Mouse (Mus musculus) liver, embryonic 16.5 days (tissue): ENCODE data around the gene Slc6a5. TPM values are rescaled to one million over a fixed set of nuclear protein-coding genes. Genes with fewer than 3 reads are reported as not detected.
"Not testable (repeated sequence)": the region's sequence is repeated elsewhere in the genome, so short reads cannot be mapped to it uniquely, and the experiment has no call there.

Source experiments
- ATAC-seq: fragments of 200-750 bp; cut with Nextera tagmentation; 2 replicates; pipeline ENCODE4 v1.8.0; 2017; ENCODE audit warnings: low read depth, mild to moderate bottlenecking, moderate number of reproducible peaks, moderate library complexity
- H3K27ac ChIP-seq: fragments of 300-500 bp; sonication (generic); 2 replicates; pipeline ENCODE4 v1.5.1; 2014; ENCODE audit warnings: mild to moderate bottlenecking, low read length
- H3K27me3 ChIP-seq: fragments of 300-500 bp; sonication (generic); 2 replicates; pipeline ENCODE4 v1.6.1; 2014; ENCODE audit warnings: low read depth, low read length, mixed read lengths; ENCODE audit not compliant: control insufficient read depth, insufficient read depth
- H3K36me3 ChIP-seq: fragments of 300-500 bp; sonication (generic); 2 replicates; pipeline ENCODE4 v1.6.1; 2014; ENCODE audit warnings: mild to moderate bottlenecking; ENCODE audit not compliant: control insufficient read depth, insufficient read depth
- H3K4me1 ChIP-seq: fragments of 300-500 bp; sonication (generic); 2 replicates; pipeline ENCODE4 v1.6.1; 2014; ENCODE audit warnings: low read depth, low read length, mixed read lengths; ENCODE audit not compliant: control insufficient read depth
- H3K4me2 ChIP-seq: fragments of 300-500 bp; sonication (generic); 2 replicates; pipeline ENCODE4 v1.6.1; 2014; ENCODE audit warnings: low read depth, low read length, mixed read lengths
- H3K4me3 ChIP-seq: fragments of 300-500 bp; sonication (generic); 2 replicates; pipeline ENCODE4 v1.5.1; 2014; ENCODE audit warnings: low read depth, mild to moderate bottlenecking, low read length
- H3K9ac ChIP-seq: fragments of 300-500 bp; sonication (generic); 2 replicates; pipeline ENCODE4 v1.6.1; 2014; ENCODE audit warnings: low read depth, low read length
- H3K9me3 ChIP-seq: fragments of 300-500 bp; sonication (generic); replicated peaks from 2 replicates; pipeline ENCODE4 v1.6.1; 2016; ENCODE audit warnings: low read length; ENCODE audit not compliant: control insufficient read depth
- WGBS: fragments of 180-500 bp; shearing (Covaris S2); extraction: QIAGEN DNeasy Blood & Tissue Kit; methylation state at CpG from one replicate; pipeline ENCODE4 v1.1.7; 2014; ENCODE audit not compliant: insufficient replicate concordance; 5-methylcytosine and 5-hydroxymethylcytosine counted together
- polyA plus RNA-seq: library from polyadenylated mRNA; unstranded; fragments of >200 nt; fragmentation: Nextera tagmentation; extraction: Ambion mirVana; gene quantifications from 2 replicates; pipeline ENCODE4 v1.2.1, GENCODE M21; 2015

The Slc6a5 gene
- polyA plus RNA-seq, 1 experiment from 2014 or later: not detected

GRCm38 (mm10) chr7:49922928-49923327 is 13.0 kb downstream of the Slc6a5 start:
- Histone ChIP-seq H3K36me3 (no peaks in the 10 kb centered on the region), H3K9me3 (0 out of 2 replicates have a peak, but pooled peaks cover 2% of the 10 kb centered on the region), H3K4me2 (0 out of 2 replicates have a peak overlapping the region, but pooled peaks have one; percentile 11), H3K4me1 (no peaks in the 10 kb centered on the region), H3K9ac (no peak overlapping the region), H3K27me3 (no peaks in the 10 kb centered on the region; the same call in 1 of the 2 replicates), H3K27ac (no peak overlapping the region), H3K4me3 (no peak overlapping the region)
- 12% methylated on average over 4 of the region's 4 CpGs for WGBS
- no peak for ATAC-seq

- 1% methylated on average over 13 of the region's 13 CpGs for WGBS
- Histone ChIP-seq H3K4me3 (no peak overlapping the region), H3K36me3 (no peaks in the 10 kb centered on the region), H3K27me3 (no peaks in the 10 kb centered on the region; the same call in 1 of the 2 replicates), H3K4me1 (no peaks in the 10 kb centered on the region), H3K9me3 (0 out of 2 replicates have a peak, but pooled peaks cover 2% of the 10 kb centered on the region), H3K27ac (no peak overlapping the region), H3K9ac (no peak overlapping the region), H3K4me2 (0 out of 2 replicates have a peak overlapping the region, but pooled peaks have one; percentile 11)
- no peak; the same call in 1 of the 2 replicates for ATAC-seq
These were observed 13.4 kb downstream of the Slc6a5 start for GRCm38 (mm10) chr7:49923376-49923775.

DNA sequence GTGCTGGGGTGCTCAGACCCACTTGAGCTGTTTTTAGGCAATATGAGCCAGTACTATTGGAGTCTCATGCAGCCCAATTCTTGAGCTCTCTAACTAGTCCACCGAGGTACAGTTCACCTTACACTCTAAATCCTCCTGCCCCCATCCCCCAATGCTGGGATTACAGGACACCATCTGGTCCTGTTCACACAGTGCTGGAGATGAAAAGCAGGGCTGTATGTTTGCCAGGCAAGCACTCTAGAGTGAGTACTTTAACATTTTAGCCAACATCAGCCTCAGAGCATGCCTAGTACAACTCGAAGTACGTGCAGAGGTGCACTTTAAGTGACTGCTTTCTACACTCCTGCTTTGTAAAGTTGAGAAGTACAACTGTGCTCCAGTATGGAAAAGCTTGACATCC is 18.6 kb downstream of the Slc6a5 start:
- H3K36me3 ChIP-seq: no peaks in the 10 kb centered on the region
- H3K9ac ChIP-seq: no peak overlapping the region
- no peaks in the 10 kb centered on the region for H3K9me3 ChIP-seq
- ATAC-seq: no peak
- no peak overlapping the region for H3K27ac ChIP-seq
- no peak overlapping the region for H3K4me3 ChIP-seq
- H3K4me1 ChIP-seq: no peaks in the 10 kb centered on the region
- H3K4me2 ChIP-seq: no peak overlapping the region
- WGBS: 33% methylated on average over 3 of the region's 3 CpGs
- H3K27me3 ChIP-seq: no peaks in the 10 kb centered on the region

DNA sequence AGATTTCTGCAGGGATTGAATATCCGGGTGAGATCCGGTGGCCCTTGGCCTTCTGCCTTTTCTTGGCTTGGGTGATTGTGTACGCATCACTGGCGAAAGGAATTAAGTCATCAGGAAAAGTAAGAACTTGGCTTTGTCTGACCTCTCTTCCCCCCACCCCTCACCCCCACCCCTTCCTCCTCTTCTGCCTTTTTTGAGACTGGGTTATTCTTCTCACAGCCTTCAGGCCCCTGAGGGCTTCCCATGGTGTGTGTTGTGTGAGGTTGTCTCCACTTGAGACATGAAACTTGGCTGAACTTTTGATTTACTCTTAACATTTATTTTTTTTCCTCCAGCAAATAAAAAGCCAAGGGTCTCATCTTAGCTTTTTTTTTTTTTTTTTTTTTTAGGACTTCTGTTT is 20.1 kb downstream of the Slc6a5 start:
- no peak for ATAC-seq
- 66% methylated on average over 4 of the region's 4 CpGs for WGBS
- no peak overlapping the region for H3K27ac ChIP-seq

DNA sequence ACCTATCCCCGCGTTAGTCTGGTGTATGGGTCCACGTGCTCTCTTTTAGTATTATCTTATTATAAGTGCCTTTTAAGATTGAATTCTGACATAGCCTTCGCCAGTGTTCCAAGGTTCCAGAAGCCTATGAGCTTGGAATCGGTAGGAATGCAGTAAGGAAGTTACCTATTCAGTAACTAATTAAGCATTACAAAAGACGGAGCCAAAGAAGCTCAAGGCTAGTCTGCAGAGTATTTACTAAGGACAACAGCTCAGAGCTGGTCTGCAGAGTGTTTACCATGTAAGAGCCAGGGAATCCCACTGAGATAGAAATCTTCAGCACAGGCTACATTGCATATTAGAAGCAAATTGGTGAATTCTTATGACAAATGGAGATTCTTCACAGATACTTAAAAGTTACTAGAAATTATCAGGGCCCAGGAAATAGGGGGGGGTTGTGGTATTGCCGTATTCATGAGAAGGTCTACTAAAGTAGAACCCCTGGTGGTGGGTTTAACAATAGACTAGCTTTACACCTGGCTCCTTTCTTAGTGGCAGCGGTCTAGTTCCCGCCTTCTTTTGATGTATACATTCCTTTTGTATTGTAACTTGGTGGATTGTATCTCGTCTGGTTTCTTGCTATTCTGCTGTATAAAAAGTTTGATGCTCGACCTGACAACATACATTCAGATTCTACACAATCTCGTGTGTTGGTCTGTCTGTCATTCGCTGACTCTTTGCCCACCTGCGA is 23.6 kb downstream of the Slc6a5 start:
- H3K4me1 ChIP-seq, H3K4me2 ChIP-seq, H3K36me3 ChIP-seq, H3K27me3 ChIP-seq, H3K4me3 ChIP-seq, H3K9ac ChIP-seq, H3K9me3 ChIP-seq, H3K27ac ChIP-seq, ATAC-seq: not testable (repeated sequence)
- WGBS: 62% methylated on average over 14 of the region's 14 CpGs

More for the DNA sequence above, 20.1 kb downstream of the Slc6a5 start:
- no peaks in the 10 kb centered on the region for H3K4me1 ChIP-seq
- no peaks in the 10 kb centered on the region for H3K9me3 ChIP-seq
- H3K9ac ChIP-seq: no peak overlapping the region
- no peak overlapping the region for H3K4me2 ChIP-seq
- H3K27me3 ChIP-seq: no peaks in the 10 kb centered on the region
- no peak overlapping the region for H3K4me3 ChIP-seq
- no peaks in the 10 kb centered on the region for H3K36me3 ChIP-seq

- Histone ChIP-seq H3K4me1 (no peaks in the 10 kb centered on the region), H3K9me3 (no peaks in the 10 kb centered on the region), H3K9ac (no peak overlapping the region), H3K4me3 (no peak overlapping the region), H3K27me3 (no peaks in the 10 kb centered on the region), H3K36me3 (no peaks in the 10 kb centered on the region), H3K27ac (no peak overlapping the region), H3K4me2 (no peak overlapping the region)
- WGBS: 52% methylated on average over 3 of the region's 3 CpGs
- ATAC-seq: no peak
These were observed 26.9 kb downstream of the Slc6a5 start for GRCm38 (mm10) chr7:49936821-49937220.

GRCm38 (mm10) chr7:49942023-49942422 is 32.1 kb downstream of the Slc6a5 start:
- ATAC-seq: no peak
- Histone ChIP-seq H3K9me3 (no peaks in the 10 kb centered on the region), H3K36me3 (no peaks in the 10 kb centered on the region)

DNA sequence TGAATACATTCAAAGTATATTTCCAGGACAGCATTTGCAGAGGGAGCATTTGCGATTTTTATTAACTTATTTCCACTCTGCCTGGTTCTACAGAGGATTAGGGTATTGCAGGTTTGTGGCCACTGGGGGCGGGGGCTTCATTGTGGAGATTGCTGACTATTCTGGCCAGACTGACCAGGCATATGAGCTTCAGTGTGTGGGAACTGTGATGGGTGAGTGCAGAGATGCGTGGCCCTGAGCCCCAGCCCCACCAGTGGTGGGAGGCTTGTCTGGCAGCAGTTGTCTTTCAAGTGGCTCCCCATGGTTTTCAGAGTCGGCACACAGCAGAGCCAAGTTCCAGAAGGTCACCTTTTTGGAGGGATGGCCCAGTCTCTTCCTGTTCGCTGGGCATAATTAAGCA is 32.5 kb downstream of the Slc6a5 start:
- no peak overlapping the region for H3K27ac ChIP-seq
- no peak for ATAC-seq
- H3K9me3 ChIP-seq: no peaks in the 10 kb centered on the region
- 51% methylated on average over 5 of the region's 5 CpGs for WGBS
- H3K9ac ChIP-seq: no peak overlapping the region
- no peak overlapping the region for H3K4me3 ChIP-seq
- no peaks in the 10 kb centered on the region for H3K36me3 ChIP-seq
- H3K4me2 ChIP-seq: no peak overlapping the region
- no peaks in the 10 kb centered on the region for H3K27me3 ChIP-seq
- H3K4me1 ChIP-seq: no peaks in the 10 kb centered on the region

More at GRCm38 (mm10) chr7:49942023-49942422, 32.1 kb downstream of the Slc6a5 start:
- H3K27ac ChIP-seq: no peak overlapping the region
- 52% methylated on average over 3 of the region's 3 CpGs for WGBS
- H3K4me3 ChIP-seq: no peak overlapping the region
- H3K27me3 ChIP-seq: no peaks in the 10 kb centered on the region
- no peak overlapping the region for H3K9ac ChIP-seq
- H3K4me2 ChIP-seq: no peak overlapping the region
- no peaks in the 10 kb centered on the region for H3K4me1 ChIP-seq

DNA sequence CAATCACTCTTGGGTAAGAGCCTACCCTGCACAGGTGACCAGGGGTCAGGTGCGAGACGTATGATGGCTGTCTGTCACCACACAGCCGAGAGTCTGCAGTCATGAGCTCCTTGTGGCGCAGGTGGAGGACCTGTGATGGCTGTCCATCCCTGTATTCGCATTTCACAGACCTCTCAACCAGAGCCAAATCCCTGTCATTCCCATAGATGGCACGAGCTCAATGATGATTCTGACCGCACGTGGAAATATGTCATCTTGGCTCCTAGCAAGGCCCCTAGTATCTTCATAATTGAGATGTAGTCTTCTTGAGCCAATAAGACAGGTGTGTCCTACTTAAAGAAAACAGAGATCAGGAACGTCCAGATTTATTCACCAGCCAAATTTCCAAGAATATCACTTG is 36.7 kb downstream of the Slc6a5 start:
- Histone ChIP-seq H3K36me3 (no peaks in the 10 kb centered on the region), H3K9ac (no peak overlapping the region), H3K4me2 (no peak overlapping the region), H3K4me3 (no peak overlapping the region), H3K27ac (no peak overlapping the region), H3K4me1 (no peaks in the 10 kb centered on the region), H3K9me3 (no peaks in the 10 kb centered on the region), H3K27me3 (no peaks in the 10 kb centered on the region)
- WGBS: 65% methylated on average over 9 of the region's 9 CpGs
- ATAC-seq: no peak
